Mouse (Mus musculus) midbrain, embryonic 12.5 days (tissue): Measurements from ENCODE around the gene Exosc9. TPM values are rescaled to one million over a fixed set of nuclear protein-coding genes. Genes with fewer than 3 reads are reported as not detected.

Experiments
- ATAC-seq: fragments of 200-750 bp; cut with Nextera tagmentation; 2 replicates; pipeline ENCODE4 v1.8.0; 2017; ENCODE audit warnings: low read depth, moderate TSS enrichment, moderate library complexity; ENCODE audit not compliant: low FRiP score
- H3K27ac ChIP-seq: fragments of 300-500 bp; sonication (generic); replicated peaks from 2 replicates; pipeline ENCODE4 v1.5.1; 2016; ENCODE audit warnings: mild to moderate bottlenecking
- H3K27me3 ChIP-seq: fragments of 300-500 bp; sonication (generic); 2 replicates; pipeline ENCODE4 v1.6.1; 2016; ENCODE audit warnings: mild to moderate bottlenecking
- H3K36me3 ChIP-seq: fragments of 300-500 bp; sonication (generic); 2 replicates; pipeline ENCODE4 v1.6.1; 2016
- H3K4me1 ChIP-seq: fragments of 300-500 bp; sonication (generic); 2 replicates; pipeline ENCODE4 v1.6.1; 2016
- H3K4me2 ChIP-seq: fragments of 300-500 bp; sonication (generic); replicated peaks from 2 replicates; pipeline ENCODE4 v1.6.1; 2016; ENCODE audit warnings: mild to moderate bottlenecking, moderate library complexity
- H3K4me3 ChIP-seq: fragments of 300-500 bp; sonication (generic); 2 replicates; pipeline ENCODE4 v1.5.1; 2016; ENCODE audit warnings: mild to moderate bottlenecking
- H3K9ac ChIP-seq: fragments of 300-500 bp; sonication (generic); replicated peaks from 2 replicates; pipeline ENCODE4 v1.6.1; 2016; ENCODE audit warnings: mild to moderate bottlenecking, moderate library complexity
- H3K9me3 ChIP-seq: fragments of 300-500 bp; sonication (generic); 2 replicates; pipeline ENCODE4 v1.6.1; 2016; ENCODE audit warnings: mild to moderate bottlenecking
- WGBS: fragments of 180-500 bp; shearing (Covaris S2); methylation state at CpG from one replicate; pipeline ENCODE4 v1.1.7; 2016; 5-methylcytosine and 5-hydroxymethylcytosine counted together
- polyA plus RNA-seq: library from polyadenylated mRNA; unstranded; fragments of >200 nt; fragmentation: Nextera tagmentation; extraction: Ambion mirVana; gene quantifications from 2 replicates; pipeline ENCODE4 v1.2.1, GENCODE M21; 2016

Gene Exosc9
- polyA plus RNA-seq, 1 experiment from 2014 or later: 88.5 TPM

GRCm38 (mm10) chr3:36531979-36532542 is 20.3 kb upstream of the Exosc9 start:
- Histone ChIP-seq H3K4me3 (no peak overlapping the region), H3K27ac (no peak overlapping the region)
- WGBS: 19% methylated on average over 18 of the region's 18 CpGs

GRCm38 (mm10) chr3:36532738-36533137 is 19.7 kb upstream of the Exosc9 start:
- Histone ChIP-seq H3K36me3 (no peaks in the 10 kb centered on the region), H3K4me3 (no peak overlapping the region), H3K4me1 (peaks cover 5% of the 10 kb centered on the region; the same call in 1 of the 2 replicates), H3K4me2 (no peak overlapping the region), H3K9me3 (no peaks in the 10 kb centered on the region), H3K27me3 (peaks cover 11% of the 10 kb centered on the region), H3K9ac (no peak overlapping the region), H3K27ac (no peak overlapping the region)
- WGBS: 48% methylated on average over 7 of the region's 7 CpGs
- no peak for ATAC-seq

More at GRCm38 (mm10) chr3:36531979-36532542, 20.3 kb upstream of the Exosc9 start:
- no peak for ATAC-seq
- peak overlapping the region; percentile 33 for H3K4me2 ChIP-seq
- H3K4me1 ChIP-seq: peaks cover 5% of the 10 kb centered on the region; the same call in 1 of the 2 replicates
- H3K9me3 ChIP-seq: no peaks in the 10 kb centered on the region
- H3K36me3 ChIP-seq: no peaks in the 10 kb centered on the region
- H3K27me3 ChIP-seq: peaks cover 11% of the 10 kb centered on the region
- no peak overlapping the region for H3K9ac ChIP-seq

GRCm38 (mm10) chr3:36533201-36533672 is 19.2 kb upstream of the Exosc9 start:
- no peak overlapping the region for H3K27ac ChIP-seq
- WGBS: 3% methylated on average over 1 of the region's 1 CpGs
- H3K36me3 ChIP-seq: no peaks in the 10 kb centered on the region
- H3K4me3 ChIP-seq: no peak overlapping the region
- H3K4me1 ChIP-seq: peaks cover 5% of the 10 kb centered on the region; the same call in 1 of the 2 replicates
- H3K4me2 ChIP-seq: no peak overlapping the region
- no peak overlapping the region for H3K9ac ChIP-seq
- peaks cover 11% of the 10 kb centered on the region for H3K27me3 ChIP-seq
- no peaks in the 10 kb centered on the region for H3K9me3 ChIP-seq
- no peak for ATAC-seq

- peaks cover 7% of the 10 kb centered on the region; the same call in 1 of the 2 replicates for H3K27me3 ChIP-seq
- H3K4me3 ChIP-seq: no peak overlapping the region
- 92% methylated on average over 12 of the region's 12 CpGs for WGBS
- no peaks in the 10 kb centered on the region for H3K36me3 ChIP-seq
- no peak overlapping the region for H3K4me2 ChIP-seq
- H3K27ac ChIP-seq: no peak overlapping the region
- ATAC-seq: no peak
- peaks cover 5% of the 10 kb centered on the region; the same call in 1 of the 2 replicates for H3K4me1 ChIP-seq
- no peaks in the 10 kb centered on the region for H3K9me3 ChIP-seq
- H3K9ac ChIP-seq: no peak overlapping the region
Observed at GRCm38 (mm10) chr3:36536041-36536440, 16.4 kb upstream of the Exosc9 start.

- WGBS: 91% methylated on average over 4 of the region's 4 CpGs
- Histone ChIP-seq H3K27me3 (no peaks in the 10 kb centered on the region), H3K9me3 (no peaks in the 10 kb centered on the region), H3K36me3 (no peaks in the 10 kb centered on the region), H3K9ac (no peak overlapping the region), H3K27ac (no peak overlapping the region), H3K4me3 (no peak overlapping the region), H3K4me1 (peaks cover 5% of the 10 kb centered on the region; the same call in 1 of the 2 replicates), H3K4me2 (no peak overlapping the region)
- no peak for ATAC-seq
Observed at GRCm38 (mm10) chr3:36537701-36538470, 14.5 kb upstream of the Exosc9 start.

GRCm38 (mm10) chr3:36540756-36541155 is 11.7 kb upstream of the Exosc9 start:
- WGBS: 60% methylated on average over 2 of the region's 2 CpGs
- H3K4me1 ChIP-seq: no peaks in the 10 kb centered on the region
- no peak overlapping the region for H3K27ac ChIP-seq
- no peak for ATAC-seq
- H3K27me3 ChIP-seq: no peaks in the 10 kb centered on the region
- H3K9me3 ChIP-seq: no peaks in the 10 kb centered on the region
- no peak overlapping the region for H3K9ac ChIP-seq
- no peak overlapping the region for H3K4me2 ChIP-seq
- H3K36me3 ChIP-seq: no peaks in the 10 kb centered on the region
- no peak overlapping the region for H3K4me3 ChIP-seq

- no peak overlapping the region for H3K9ac ChIP-seq
- no peak overlapping the region for H3K27ac ChIP-seq
- H3K9me3 ChIP-seq: no peaks in the 10 kb centered on the region
- ATAC-seq: no peak
- H3K4me3 ChIP-seq: no peak overlapping the region
- no peaks in the 10 kb centered on the region for H3K36me3 ChIP-seq
- H3K4me1 ChIP-seq: no peaks in the 10 kb centered on the region
- no peaks in the 10 kb centered on the region for H3K27me3 ChIP-seq
- H3K4me2 ChIP-seq: no peak overlapping the region
- 89% methylated on average over 2 of the region's 2 CpGs for WGBS
Observed at GRCm38 (mm10) chr3:36541399-36541798, 11.0 kb upstream of the Exosc9 start.

GRCm38 (mm10) chr3:36544961-36545360 is 7.4 kb upstream of the Exosc9 start:
- H3K9ac ChIP-seq: no peak overlapping the region
- no peaks in the 10 kb centered on the region for H3K9me3 ChIP-seq
- no peak overlapping the region for H3K27ac ChIP-seq
- H3K27me3 ChIP-seq: no peaks in the 10 kb centered on the region
- H3K4me3 ChIP-seq: no peak overlapping the region
- H3K4me1 ChIP-seq: no peaks in the 10 kb centered on the region
- no peaks in the 10 kb centered on the region for H3K36me3 ChIP-seq
- no peak overlapping the region for H3K4me2 ChIP-seq
- no peak for ATAC-seq
- 81% methylated on average over 3 of the region's 3 CpGs for WGBS

GRCm38 (mm10) chr3:36551343-36551742 is 1.1 kb upstream of the Exosc9 start:
- ATAC-seq: peak; percentile 75
- peak overlapping the region; percentile 86 for H3K4me3 ChIP-seq
- 5% methylated on average over 9 of the region's 9 CpGs for WGBS
- H3K27ac ChIP-seq: peak overlapping the region; percentile 89
- H3K4me2 ChIP-seq: peak overlapping the region; percentile 75
- peaks cover 14% of the 10 kb centered on the region for H3K4me1 ChIP-seq
- H3K9me3 ChIP-seq: no peaks in the 10 kb centered on the region
- H3K27me3 ChIP-seq: no peaks in the 10 kb centered on the region
- peaks cover 23% of the 10 kb centered on the region for H3K36me3 ChIP-seq
- peak overlapping the region; percentile 76 for H3K9ac ChIP-seq

GRCm38 (mm10) chr3:36551851-36552384 is 488 bp upstream of the Exosc9 start:
- H3K4me2 ChIP-seq: peak overlapping the region; percentile 75
- peak overlapping the region; percentile 76 for H3K9ac ChIP-seq
- no peaks in the 10 kb centered on the region for H3K9me3 ChIP-seq
- H3K36me3 ChIP-seq: peaks cover 25% of the 10 kb centered on the region
- 17% methylated on average over 12 of the region's 12 CpGs for WGBS
- peak overlapping the region; percentile 86 for H3K4me3 ChIP-seq
- H3K4me1 ChIP-seq: peaks cover 14% of the 10 kb centered on the region
- no peak; the same call in 1 of the 2 replicates for ATAC-seq
- H3K27ac ChIP-seq: peak overlapping the region; percentile 89
- no peaks in the 10 kb centered on the region for H3K27me3 ChIP-seq

GRCm38 (mm10) chr3:36557601-36558000 is 5.2 kb downstream of the Exosc9 start:
- peaks cover 75% of the 10 kb centered on the region for H3K36me3 ChIP-seq
- no peaks in the 10 kb centered on the region for H3K9me3 ChIP-seq
- no peak overlapping the region for H3K4me2 ChIP-seq
- H3K4me3 ChIP-seq: no peak overlapping the region
- H3K9ac ChIP-seq: no peak overlapping the region
- ATAC-seq: no peak
- no peaks in the 10 kb centered on the region for H3K27me3 ChIP-seq
- H3K4me1 ChIP-seq: 0 out of 2 replicates have a peak, but pooled peaks cover 5% of the 10 kb centered on the region
- no peak overlapping the region for H3K27ac ChIP-seq
- WGBS: 90% methylated on average over 1 of the region's 1 CpGs

- WGBS: 86% methylated on average over 4 of the region's 4 CpGs
- H3K27me3 ChIP-seq: no peaks in the 10 kb centered on the region
- H3K4me2 ChIP-seq: no peak overlapping the region
- H3K9me3 ChIP-seq: no peaks in the 10 kb centered on the region
- no peak for ATAC-seq
- H3K4me1 ChIP-seq: no peaks in the 10 kb centered on the region
- no peak overlapping the region for H3K27ac ChIP-seq
- H3K36me3 ChIP-seq: peaks cover 88% of the 10 kb centered on the region
- no peak overlapping the region for H3K4me3 ChIP-seq
- no peak overlapping the region for H3K9ac ChIP-seq
Observed at GRCm38 (mm10) chr3:36559606-36560005, 7.2 kb downstream of the Exosc9 start.
